Mouse (Mus musculus): ENCODE measurements around the gene Srm.

Srm gene

GRCm38 (mm10) chr4:148591171-148591630 is at the start of gene Srm:
Srm (plus strand) TSS chr4:148591503.
- peak; percentile 94 for DNase-seq (ENCODE audit: low spot score)

GRCm38 (mm10) chr4:148549106-148549505 is 42.2 kb upstream of the Srm start:
- no peak for DNase-seq (ENCODE audit: low spot score)

- DNase-seq (ENCODE audit: low spot score), result no peak
These were observed 33.5 kb upstream of the Srm start for GRCm38 (mm10) chr4:148557766-148558165.

GRCm38 (mm10) chr4:148558297-148559000 is 32.9 kb upstream of the Srm start, which contains the start of gene Exosc10:
Exosc10 (plus strand) TSS chr4:148558429.
- peak; percentile 84 for DNase-seq (ENCODE audit: low spot score)

GRCm38 (mm10) chr4:148562676-148563075 is 28.6 kb upstream of the Srm start:
- DNase-seq (ENCODE audit: low spot score), result no peak

GRCm38 (mm10) chr4:148563595-148563994 is 27.7 kb upstream of the Srm start:
- no peak for DNase-seq (ENCODE audit: low spot score)

GRCm38 (mm10) chr4:148570138-148570537 is 21.2 kb upstream of the Srm start:
- no peak for DNase-seq (ENCODE audit: low spot score)

GRCm38 (mm10) chr4:148570693-148571295 is 20.5 kb upstream of the Srm start:
- DNase-seq (ENCODE audit: low spot score), result no peak

GRCm38 (mm10) chr4:148573222-148573621 is 18.1 kb upstream of the Srm start:
- DNase-seq (ENCODE audit: low spot score), result no peak

- DNase-seq (ENCODE audit: low spot score), result no peak
These were observed 10.5 kb upstream of the Srm start for GRCm38 (mm10) chr4:148580765-148581164.

GRCm38 (mm10) chr4:148581422-148581821 is 9.9 kb upstream of the Srm start:
- DNase-seq (ENCODE audit: low spot score), result no peak

GRCm38 (mm10) chr4:148583257-148583656 is 8.0 kb upstream of the Srm start:
- DNase-seq (ENCODE audit: low spot score), result no peak

GRCm38 (mm10) chr4:148586648-148587047 is 4.7 kb upstream of the Srm start:
- no peak for DNase-seq (ENCODE audit: low spot score)

- DNase-seq (ENCODE audit: low spot score), result peak; percentile 40
These were observed 2.5 kb upstream of the Srm start for GRCm38 (mm10) chr4:148588793-148589192.

GRCm38 (mm10) chr4:148589565-148589964 is 1.7 kb upstream of the Srm start:
- DNase-seq (ENCODE audit: low spot score), result no peak

- DNase-seq (ENCODE audit: low spot score), result no peak
These were observed 707 bp upstream of the Srm start for GRCm38 (mm10) chr4:148590421-148591170.

GRCm38 (mm10) chr4:148591637-148592380 is 506 bp downstream of the Srm start:
- no peak for DNase-seq (ENCODE audit: low spot score)

GRCm38 (mm10) chr4:148593996-148594395 is 2.7 kb downstream of the Srm start:
- DNase-seq (ENCODE audit: low spot score), result no peak

GRCm38 (mm10) chr4:148595916-148596315 is 4.6 kb downstream of the Srm start:
- DNase-seq (ENCODE audit: low spot score), result no peak

- DNase-seq (ENCODE audit: low spot score), result no peak
These were observed 5.4 kb downstream of the Srm start for GRCm38 (mm10) chr4:148596731-148597130.

- DNase-seq (ENCODE audit: low spot score), result no peak
These were observed 7.5 kb downstream of the Srm start for GRCm38 (mm10) chr4:148598826-148599225.

- no peak for DNase-seq (ENCODE audit: low spot score)
These were observed 9.0 kb downstream of the Srm start for GRCm38 (mm10) chr4:148600316-148600715.

Data from adipocyte (in vitro differentiated cells).